Mouse (Mus musculus) embryonic facial prominence, embryonic 12.5 days (tissue): Measurements from ENCODE around the gene Cldn14. TPM values are rescaled to one million over a fixed set of nuclear protein-coding genes. Genes with fewer than 3 reads are reported as not detected.

Experiments
- ATAC-seq: fragments of 200-750 bp; cut with Nextera tagmentation; 2 replicates; pipeline ENCODE4 v1.8.0; 2017; ENCODE audit not compliant: insufficient number of reproducible peaks, insufficient read depth, low FRiP score, low TSS enrichment
- H3K27ac ChIP-seq: fragments of 300-500 bp; sonication (generic); 2 replicates; pipeline ENCODE4 v1.5.1; 2016; ENCODE audit warnings: mild to moderate bottlenecking
- H3K27me3 ChIP-seq: fragments of 300-500 bp; sonication (generic); 2 replicates; pipeline ENCODE4 v1.6.1; 2016; ENCODE audit warnings: mild to moderate bottlenecking, moderate library complexity
- H3K36me3 ChIP-seq: fragments of 300-500 bp; sonication (generic); 2 replicates; pipeline ENCODE4 v1.6.1; 2016; ENCODE audit warnings: mild to moderate bottlenecking
- H3K4me1 ChIP-seq: fragments of 300-500 bp; sonication (generic); 2 replicates; pipeline ENCODE4 v1.6.1; 2016
- H3K4me2 ChIP-seq: fragments of 300-500 bp; sonication (generic); replicated peaks from 2 replicates; pipeline ENCODE4 v1.6.1; 2016; ENCODE audit warnings: mild to moderate bottlenecking, moderate library complexity
- H3K4me3 ChIP-seq: fragments of 300-500 bp; sonication (generic); 2 replicates; pipeline ENCODE4 v1.5.1; 2016; ENCODE audit warnings: mild to moderate bottlenecking
- H3K9ac ChIP-seq: fragments of 300-500 bp; sonication (generic); 2 replicates; pipeline ENCODE4 v1.6.1; 2016; ENCODE audit warnings: mild to moderate bottlenecking, moderate library complexity
- H3K9me3 ChIP-seq: fragments of 300-500 bp; sonication (generic); 2 replicates; pipeline ENCODE4 v1.6.1; 2016; ENCODE audit warnings: mild to moderate bottlenecking, moderate library complexity
- WGBS: fragments of 180-500 bp; shearing (Covaris S2); methylation state at CpG from one replicate; pipeline ENCODE4 v1.1.7; 2016; 5-methylcytosine and 5-hydroxymethylcytosine counted together
- polyA plus RNA-seq: library from polyadenylated mRNA; unstranded; fragments of >200 nt; fragmentation: Nextera tagmentation; extraction: Ambion mirVana; gene quantifications from 2 replicates; pipeline ENCODE4 v1.2.1, GENCODE M21; 2016

The Cldn14 gene
- polyA plus RNA-seq, 1 experiment from 2014 or later = 0.15 TPM

- Histone ChIP-seq H3K36me3 (no peaks in the 10 kb centered on the region), H3K4me2 (peak overlapping the region; percentile 42), H3K9ac (no peak overlapping the region), H3K27ac (no peak overlapping the region), H3K4me1 (peaks cover 11% of the 10 kb centered on the region; the same call in 1 of the 2 replicates), H3K9me3 (no peaks in the 10 kb centered on the region), H3K4me3 (peak overlapping the region; percentile 20), H3K27me3 (0 out of 2 replicates have a peak, but pooled peaks cover 3% of the 10 kb centered on the region)
- WGBS = 67% methylated on average over 5 of the region's 5 CpGs
- ATAC-seq = no peak
Measured at GRCm38 (mm10) chr16:93973554-93973953, 35.1 kb downstream of the Cldn14 start.

GRCm38 (mm10) chr16:93973123-93973522, 35.5 kb downstream of the Cldn14 start:
- 0 out of 2 replicates have a peak, but pooled peaks cover 3% of the 10 kb centered on the region for H3K27me3 ChIP-seq
- no peaks in the 10 kb centered on the region for H3K36me3 ChIP-seq
- 30% methylated on average over 10 of the region's 10 CpGs for WGBS
- no peak overlapping the region for H3K9ac ChIP-seq
- no peak for ATAC-seq
- no peak overlapping the region for H3K27ac ChIP-seq
- peak overlapping the region; percentile 20 for H3K4me3 ChIP-seq
- peaks cover 11% of the 10 kb centered on the region; the same call in 1 of the 2 replicates for H3K4me1 ChIP-seq
- peak overlapping the region; percentile 42 for H3K4me2 ChIP-seq
- no peaks in the 10 kb centered on the region for H3K9me3 ChIP-seq

- H3K9ac ChIP-seq = no peak overlapping the region
- no peak overlapping the region for H3K27ac ChIP-seq
- no peak overlapping the region for H3K4me2 ChIP-seq
- H3K36me3 ChIP-seq = no peaks in the 10 kb centered on the region
- H3K4me1 ChIP-seq = peaks cover 11% of the 10 kb centered on the region; the same call in 1 of the 2 replicates
- no peak overlapping the region for H3K4me3 ChIP-seq
- WGBS = 78% methylated on average over 11 of the region's 11 CpGs
- no peak for ATAC-seq
- H3K27me3 ChIP-seq = 0 out of 2 replicates have a peak, but pooled peaks cover 3% of the 10 kb centered on the region
- no peaks in the 10 kb centered on the region for H3K9me3 ChIP-seq
Measured at GRCm38 (mm10) chr16:93971046-93971445, 37.6 kb downstream of the Cldn14 start.

GRCm38 (mm10) chr16:93967893-93968292, 40.7 kb downstream of the Cldn14 start:
- 91% methylated on average over 8 of the region's 8 CpGs for WGBS
- ATAC-seq = no peak

GRCm38 (mm10) chr16:93962283-93962682, 46.4 kb downstream of the Cldn14 start:
- Histone ChIP-seq H3K9ac (no peak overlapping the region), H3K27ac (no peak overlapping the region), H3K27me3 (0 out of 2 replicates have a peak, but pooled peaks cover 2% of the 10 kb centered on the region), H3K4me3 (no peak overlapping the region), H3K4me2 (no peak overlapping the region), H3K4me1 (no peaks in the 10 kb centered on the region), H3K36me3 (no peaks in the 10 kb centered on the region), H3K9me3 (no peaks in the 10 kb centered on the region)
- no peak for ATAC-seq
- WGBS = 43% methylated on average over 5 of the region's 5 CpGs

More at GRCm38 (mm10) chr16:93967893-93968292, 40.7 kb downstream of the Cldn14 start:
- H3K27ac ChIP-seq = no peak overlapping the region
- H3K9me3 ChIP-seq = no peaks in the 10 kb centered on the region
- H3K4me2 ChIP-seq = no peak overlapping the region
- H3K4me3 ChIP-seq = no peak overlapping the region
- no peaks in the 10 kb centered on the region for H3K36me3 ChIP-seq
- H3K4me1 ChIP-seq = peaks cover 8% of the 10 kb centered on the region; the same call in 1 of the 2 replicates
- H3K27me3 ChIP-seq = 0 out of 2 replicates have a peak, but pooled peaks cover 5% of the 10 kb centered on the region
- no peak overlapping the region for H3K9ac ChIP-seq

GRCm38 (mm10) chr16:93961099-93961646, 47.5 kb downstream of the Cldn14 start:
- Histone ChIP-seq H3K27ac (no peak overlapping the region), H3K9ac (no peak overlapping the region), H3K36me3 (no peaks in the 10 kb centered on the region), H3K9me3 (no peaks in the 10 kb centered on the region), H3K4me3 (no peak overlapping the region), H3K4me2 (no peak overlapping the region), H3K4me1 (no peaks in the 10 kb centered on the region), H3K27me3 (0 out of 2 replicates have a peak, but pooled peaks cover 2% of the 10 kb centered on the region)
- 85% methylated on average over 11 of the region's 11 CpGs for WGBS
- no peak for ATAC-seq

GRCm38 (mm10) chr16:93960495-93960894, 48.1 kb downstream of the Cldn14 start:
- no peak for ATAC-seq
- Histone ChIP-seq H3K4me2 (no peak overlapping the region), H3K4me1 (no peaks in the 10 kb centered on the region), H3K27ac (no peak overlapping the region), H3K36me3 (no peaks in the 10 kb centered on the region), H3K27me3 (0 out of 2 replicates have a peak, but pooled peaks cover 2% of the 10 kb centered on the region), H3K4me3 (no peak overlapping the region), H3K9me3 (no peaks in the 10 kb centered on the region), H3K9ac (no peak overlapping the region)
- WGBS = 87% methylated on average over 4 of the region's 4 CpGs

- H3K4me1 ChIP-seq = no peaks in the 10 kb centered on the region
- H3K27me3 ChIP-seq = no peaks in the 10 kb centered on the region
- H3K4me2 ChIP-seq = no peak overlapping the region
- H3K9ac ChIP-seq = no peak overlapping the region
- no peak overlapping the region for H3K4me3 ChIP-seq
- no peak for ATAC-seq
- WGBS = 74% methylated on average over 12 of the region's 12 CpGs
- no peaks in the 10 kb centered on the region for H3K9me3 ChIP-seq
- H3K27ac ChIP-seq = no peak overlapping the region
- no peaks in the 10 kb centered on the region for H3K36me3 ChIP-seq
Measured at GRCm38 (mm10) chr16:93957402-93957801, 51.2 kb downstream of the Cldn14 start.

GRCm38 (mm10) chr16:93956986-93957385, 51.7 kb downstream of the Cldn14 start:
- H3K9me3 ChIP-seq = no peaks in the 10 kb centered on the region
- no peaks in the 10 kb centered on the region for H3K27me3 ChIP-seq
- ATAC-seq = no peak
- H3K4me3 ChIP-seq = no peak overlapping the region
- no peak overlapping the region for H3K27ac ChIP-seq
- H3K36me3 ChIP-seq = no peaks in the 10 kb centered on the region
- no peak overlapping the region for H3K9ac ChIP-seq
- no peaks in the 10 kb centered on the region for H3K4me1 ChIP-seq
- 88% methylated on average over 7 of the region's 7 CpGs for WGBS
- no peak overlapping the region for H3K4me2 ChIP-seq

GRCm38 (mm10) chr16:93947396-93947795, 61.2 kb downstream of the Cldn14 start:
- WGBS = 86% methylated on average over 4 of the region's 4 CpGs
- H3K27me3 ChIP-seq = no peaks in the 10 kb centered on the region

GRCm38 (mm10) chr16:93944301-93944700, 64.3 kb downstream of the Cldn14 start:
- WGBS = 79% methylated on average over 6 of the region's 6 CpGs
- Histone ChIP-seq H3K36me3 (no peaks in the 10 kb centered on the region), H3K9me3 (no peaks in the 10 kb centered on the region), H3K4me1 (peaks cover 17% of the 10 kb centered on the region), H3K4me2 (no peak overlapping the region), H3K4me3 (no peak overlapping the region), H3K27ac (no peak overlapping the region), H3K27me3 (no peaks in the 10 kb centered on the region), H3K9ac (no peak overlapping the region)
- ATAC-seq = no peak

More at GRCm38 (mm10) chr16:93947396-93947795, 61.2 kb downstream of the Cldn14 start:
- H3K4me2 ChIP-seq = no peak overlapping the region
- ATAC-seq = no peak
- H3K27ac ChIP-seq = no peak overlapping the region
- H3K36me3 ChIP-seq = no peaks in the 10 kb centered on the region
- H3K9me3 ChIP-seq = no peaks in the 10 kb centered on the region
- no peak overlapping the region for H3K4me3 ChIP-seq
- H3K9ac ChIP-seq = no peak overlapping the region
- 0 out of 2 replicates have a peak, but pooled peaks cover 4% of the 10 kb centered on the region for H3K4me1 ChIP-seq

GRCm38 (mm10) chr16:93942796-93943502, 65.7 kb downstream of the Cldn14 start:
- WGBS = 89% methylated on average over 10 of the region's 10 CpGs

More at GRCm38 (mm10) chr16:93942796-93943502, 65.7 kb downstream of the Cldn14 start:
- no peaks in the 10 kb centered on the region for H3K9me3 ChIP-seq
- H3K27me3 ChIP-seq = peaks cover 1% of the 10 kb centered on the region; the same call in 1 of the 2 replicates
- H3K4me1 ChIP-seq = peaks cover 22% of the 10 kb centered on the region
- H3K9ac ChIP-seq = no peak overlapping the region
- no peak overlapping the region for H3K4me3 ChIP-seq
- no peak for ATAC-seq
- H3K36me3 ChIP-seq = no peaks in the 10 kb centered on the region
- no peak overlapping the region for H3K4me2 ChIP-seq
- H3K27ac ChIP-seq = no peak overlapping the region
